ENCODE assay signal across 12 mouse cellular contexts in genomic region chr9:41051080-41051932, GRCm38 (mm10). TPM values are rescaled to one million over a fixed set of nuclear protein-coding genes. Genes with fewer than 3 reads are reported as not detected.
DNase-seq lines count a peak whose midpoint lies in the region; ATAC-seq lines count a peak whose summit lies in the region.
"Had no signal": no experiment of that assay in that cellular context is flagged by ENCODE, and none has a peak within 500 bp of the region (broad histone marks: within the 10 kb centered on the region; RNA-seq: fewer than 3 reads in every experiment).

No protein-coding gene starts in this region.

- H3K9ac ChIP-seq in embryonic facial prominence, embryonic 12.5 days = no peak overlapping the region
- H3K9ac ChIP-seq in hindbrain, embryonic 16.5 days (ENCODE audit: low read depth, low read length) = no peak overlapping the region
- H3K9ac ChIP-seq: stomach, embryonic 15.5 days had no signal

- WGBS in embryonic facial prominence, embryonic 12.5 days = 70% methylated on average over 11 of the region's 11 CpGs
- 71% methylated on average over 11 of the region's 11 CpGs for WGBS in embryonic facial prominence, embryonic 10.5 days
- 38% methylated on average over 11 of the region's 11 CpGs for WGBS in hindbrain, embryonic 16.5 days

- H3K27ac ChIP-seq in embryonic facial prominence, embryonic 12.5 days = 0 out of 2 replicates have a peak overlapping the region, but pooled peaks have one; percentile 17
- no peak overlapping the region for H3K27ac ChIP-seq in embryonic facial prominence, embryonic 10.5 days (replicated peaks)
- H3K27ac ChIP-seq in hindbrain, embryonic 16.5 days (ENCODE audit: low read depth, low read length) = peak overlapping the region; percentile 52
- H3K27ac ChIP-seq: stomach, embryonic 15.5 days had no signal

- no peak for DNase-seq in embryonic facial prominence, embryonic 10.5 days (ENCODE audit: low spot score)
- peak; percentile 30 for DNase-seq in retina, postnatal 1 day
- no peak for DNase-seq in retina, embryonic 14.5 days (ENCODE audit: low spot score)
- DNase-seq in right cerebral cortex, postnatal 25 days = no peak
- DNase-seq in cerebellum, postnatal 4 days (ENCODE audit: low spot score in 2 of 2) = no peak
- DNase-seq: liver had no signal

- no peak overlapping the region for H3K4me2 ChIP-seq in embryonic facial prominence, embryonic 12.5 days (replicated peaks)
- H3K4me2 ChIP-seq in hindbrain, embryonic 16.5 days (ENCODE audit: low read length) = no peak overlapping the region
- H3K4me2 ChIP-seq: stomach, embryonic 15.5 days had no signal

- no peak for ATAC-seq in embryonic facial prominence, embryonic 12.5 days (ENCODE audit: insufficient number of reproducible peaks, insufficient read depth, low FRiP score, low TSS enrichment)
- 0 out of 2 replicates have a peak, but pooled peaks have one; percentile 18 for ATAC-seq in hindbrain, embryonic 16.5 days
- no peak for ATAC-seq in activated CD4-positive, CD25-positive, alpha-beta regulatory T cell, adult 4 months

- no peaks in the 10 kb centered on the region for H3K9me3 ChIP-seq in embryonic facial prominence, embryonic 12.5 days
- no peaks in the 10 kb centered on the region for H3K9me3 ChIP-seq in embryonic facial prominence, embryonic 10.5 days
- H3K9me3 ChIP-seq in hindbrain, embryonic 16.5 days (ENCODE audit: control insufficient read depth, low read length) = no peaks in the 10 kb centered on the region
- H3K9me3 ChIP-seq: G1E; stomach, embryonic 15.5 days had no signal

- H3K4me3 ChIP-seq in embryonic facial prominence, embryonic 12.5 days = no peak overlapping the region
- H3K4me3 ChIP-seq in embryonic facial prominence, embryonic 10.5 days = no peak overlapping the region
- no peak overlapping the region for H3K4me3 ChIP-seq in hindbrain, embryonic 16.5 days (ENCODE audit: low read length)
- H3K4me3 ChIP-seq: stomach, embryonic 15.5 days had no signal

- 0 out of 2 replicates have a peak, but pooled peaks cover 5% of the 10 kb centered on the region for H3K36me3 ChIP-seq in embryonic facial prominence, embryonic 12.5 days
- no peaks in the 10 kb centered on the region for H3K36me3 ChIP-seq in embryonic facial prominence, embryonic 10.5 days (replicated peaks)
- H3K36me3 ChIP-seq in hindbrain, embryonic 16.5 days (ENCODE audit: control insufficient read depth, insufficient read depth, low read length) = no peaks in the 10 kb centered on the region
- H3K36me3 ChIP-seq: stomach, embryonic 15.5 days had no signal

- H3K4me1 ChIP-seq in embryonic facial prominence, embryonic 12.5 days = no peaks in the 10 kb centered on the region
- H3K4me1 ChIP-seq in embryonic facial prominence, embryonic 10.5 days = peaks cover 7% of the 10 kb centered on the region; the same call in 1 of the 2 replicates
- peaks cover 18% of the 10 kb centered on the region for H3K4me1 ChIP-seq in hindbrain, embryonic 16.5 days (ENCODE audit: control insufficient read depth, insufficient read depth, low read depth, low read length)
- H3K4me1 ChIP-seq: stomach, embryonic 15.5 days had no signal

- no peaks in the 10 kb centered on the region for H3K27me3 ChIP-seq in embryonic facial prominence, embryonic 12.5 days
- no peaks in the 10 kb centered on the region for H3K27me3 ChIP-seq in embryonic facial prominence, embryonic 10.5 days (replicated peaks; ENCODE audit: low read depth, poor library complexity, severe bottlenecking)
- no peaks in the 10 kb centered on the region for H3K27me3 ChIP-seq in hindbrain, embryonic 16.5 days (replicated peaks; ENCODE audit: control insufficient read depth, insufficient read depth, low read length)
- H3K27me3 ChIP-seq: stomach, embryonic 15.5 days had no signal

RNA-seq across cellular contexts. Expression of gene Crtam, which starts 46.9 kb away (rescaled TPM):
- 0.25 and 0.29 TPM in 2 replicates for polyA plus RNA-seq in embryonic facial prominence, embryonic 12.5 days (2016; fragmentation: Nextera tagmentation; extraction: Ambion mirVana)
- 0.05 and 0.09 TPM in 2 replicates for polyA plus RNA-seq in embryonic facial prominence, embryonic 10.5 days (2016; fragmentation: Nextera tagmentation; extraction: Ambion mirVana)
- polyA plus RNA-seq in hindbrain, embryonic 16.5 days (2015; fragmentation: Nextera tagmentation; extraction: Ambion mirVana) = 0.06 and 0.40 TPM in 2 replicates
- 1 to 10 TPM; 1.2 to 2.7 TPM for polyA plus RNA-seq in activated CD4-positive, CD25-positive, alpha-beta regulatory T cell, adult 4 months (2017; shearing (Covaris generic))
- polyA plus RNA-seq: embryonic facial prominence, embryonic 11.5 days; G1E; stomach, embryonic 15.5 days had no signal
